Mouse (Mus musculus): ENCODE measurements around the gene Atxn7. TPM values are rescaled to one million over a fixed set of nuclear protein-coding genes. Genes with fewer than 3 reads are reported as not detected.
"Not testable (repeated sequence)": the region's sequence is repeated elsewhere in the genome, so short reads cannot be mapped to it uniquely, and the experiment has no call there.

Atxn7 gene
- polyA plus RNA-seq, 1 experiment from 2014 or later, result 4.6 TPM

GRCm38 (mm10) chr14:14032842-14033241, 71.6 kb downstream of the Atxn7 start:
- Histone ChIP-seq H3K4me2 (ENCODE audit: low read length) (no peak overlapping the region), H3K9ac (replicated peaks; ENCODE audit: low read length) (no peak overlapping the region), H3K4me1 (ENCODE audit: control insufficient read depth, insufficient read depth, low read length) (no peaks in the 10 kb centered on the region), H3K27me3 (ENCODE audit: control insufficient read depth, insufficient read depth, low read length) (no peaks in the 10 kb centered on the region), H3K9me3 (ENCODE audit: control insufficient read depth, low read length) (no peaks in the 10 kb centered on the region), H3K27ac (replicated peaks; ENCODE audit: low read depth, low read length) (no peak overlapping the region), H3K36me3 (ENCODE audit: control insufficient read depth, insufficient read depth, low read length) (0 out of 2 replicates have a peak, but pooled peaks cover 2% of the 10 kb centered on the region), H3K4me3 (replicated peaks; ENCODE audit: low read depth, low read length) (no peak overlapping the region)
- DNase-seq (no peak), ATAC-seq (ENCODE audit: low FRiP score, low TSS enrichment) (no peak)
- WGBS, result 93% methylated on average over 1 of the region's 1 CpGs

- no peaks in the 10 kb centered on the region for H3K27me3 ChIP-seq (ENCODE audit: control insufficient read depth, insufficient read depth, low read length)
- WGBS, result 70% methylated on average over 2 of the region's 2 CpGs
- H3K27ac ChIP-seq (replicated peaks; ENCODE audit: low read depth, low read length), result no peak overlapping the region
These were observed 75.1 kb downstream of the Atxn7 start for GRCm38 (mm10) chr14:14036352-14036751.

GRCm38 (mm10) chr14:14038233-14038632, 77.0 kb downstream of the Atxn7 start:
- Histone ChIP-seq H3K36me3 (ENCODE audit: control insufficient read depth, insufficient read depth, low read length) (no peaks in the 10 kb centered on the region), H3K27me3 (ENCODE audit: control insufficient read depth, insufficient read depth, low read length) (no peaks in the 10 kb centered on the region), H3K27ac (replicated peaks; ENCODE audit: low read depth, low read length) (no peak overlapping the region), H3K9ac (replicated peaks; ENCODE audit: low read length) (no peak overlapping the region), H3K4me1 (ENCODE audit: control insufficient read depth, insufficient read depth, low read length) (no peaks in the 10 kb centered on the region), H3K4me3 (replicated peaks; ENCODE audit: low read depth, low read length) (no peak overlapping the region), H3K4me2 (ENCODE audit: low read length) (no peak overlapping the region), H3K9me3 (ENCODE audit: control insufficient read depth, low read length) (no peaks in the 10 kb centered on the region)
- ATAC-seq (ENCODE audit: low FRiP score, low TSS enrichment), result no peak
- 93% methylated on average over 2 of the region's 2 CpGs for WGBS
- no peak for DNase-seq

More at GRCm38 (mm10) chr14:14036352-14036751, 75.1 kb downstream of the Atxn7 start:
- Histone ChIP-seq H3K36me3 (ENCODE audit: control insufficient read depth, insufficient read depth, low read length) (0 out of 2 replicates have a peak, but pooled peaks cover 2% of the 10 kb centered on the region), H3K4me1 (ENCODE audit: control insufficient read depth, insufficient read depth, low read length) (no peaks in the 10 kb centered on the region), H3K4me3 (replicated peaks; ENCODE audit: low read depth, low read length) (no peak overlapping the region), H3K9ac (replicated peaks; ENCODE audit: low read length) (no peak overlapping the region), H3K4me2 (ENCODE audit: low read length) (no peak overlapping the region), H3K9me3 (ENCODE audit: control insufficient read depth, low read length) (no peaks in the 10 kb centered on the region)
- ATAC-seq (ENCODE audit: low FRiP score, low TSS enrichment) (no peak), DNase-seq (no peak)

- ATAC-seq (ENCODE audit: low FRiP score, low TSS enrichment) (no peak), DNase-seq (no peak)
- H3K9me3 ChIP-seq (ENCODE audit: control insufficient read depth, low read length), result no peaks in the 10 kb centered on the region
- no peak overlapping the region for H3K9ac ChIP-seq (replicated peaks; ENCODE audit: low read length)
- 76% methylated on average over 4 of the region's 4 CpGs for WGBS
- no peaks in the 10 kb centered on the region for H3K4me1 ChIP-seq (ENCODE audit: control insufficient read depth, insufficient read depth, low read length)
- 0 out of 2 replicates have a peak, but pooled peaks cover 5% of the 10 kb centered on the region for H3K36me3 ChIP-seq (ENCODE audit: control insufficient read depth, insufficient read depth, low read length)
- no peaks in the 10 kb centered on the region for H3K27me3 ChIP-seq (ENCODE audit: control insufficient read depth, insufficient read depth, low read length)
- H3K27ac ChIP-seq (replicated peaks; ENCODE audit: low read depth, low read length), result no peak overlapping the region
- H3K4me3 ChIP-seq (replicated peaks; ENCODE audit: low read depth, low read length), result no peak overlapping the region
- no peak overlapping the region for H3K4me2 ChIP-seq (ENCODE audit: low read length)
These were observed 81.1 kb downstream of the Atxn7 start for GRCm38 (mm10) chr14:14042336-14042735.

- no peak overlapping the region for H3K27ac ChIP-seq (replicated peaks; ENCODE audit: low read depth, low read length)
- no peak overlapping the region for H3K9ac ChIP-seq (replicated peaks; ENCODE audit: low read length)
- no peak for ATAC-seq (ENCODE audit: low FRiP score, low TSS enrichment)
- no peaks in the 10 kb centered on the region for H3K9me3 ChIP-seq (ENCODE audit: control insufficient read depth, low read length)
- no peaks in the 10 kb centered on the region for H3K4me1 ChIP-seq (ENCODE audit: control insufficient read depth, insufficient read depth, low read length)
- H3K36me3 ChIP-seq (ENCODE audit: control insufficient read depth, insufficient read depth, low read length), result peaks cover 21% of the 10 kb centered on the region
- H3K4me2 ChIP-seq (ENCODE audit: low read length), result no peak overlapping the region
- H3K27me3 ChIP-seq (ENCODE audit: control insufficient read depth, insufficient read depth, low read length), result no peaks in the 10 kb centered on the region
- peak; percentile 72 for DNase-seq
- no peak overlapping the region for H3K4me3 ChIP-seq (replicated peaks; ENCODE audit: low read depth, low read length)
- 94% methylated on average over 2 of the region's 2 CpGs for WGBS
These were observed 93.1 kb downstream of the Atxn7 start for GRCm38 (mm10) chr14:14054386-14054785.

- H3K27ac ChIP-seq (replicated peaks; ENCODE audit: low read depth, low read length); H3K9me3 ChIP-seq (ENCODE audit: control insufficient read depth, low read length); H3K27me3 ChIP-seq (ENCODE audit: control insufficient read depth, insufficient read depth, low read length); H3K4me1 ChIP-seq (ENCODE audit: control insufficient read depth, insufficient read depth, low read length); H3K4me3 ChIP-seq (replicated peaks; ENCODE audit: low read depth, low read length); H3K4me2 ChIP-seq (ENCODE audit: low read length); H3K9ac ChIP-seq (replicated peaks; ENCODE audit: low read length); DNase-seq; ATAC-seq (ENCODE audit: low FRiP score, low TSS enrichment): not testable (repeated sequence)
- peaks cover 13% of the 10 kb centered on the region for H3K36me3 ChIP-seq (ENCODE audit: control insufficient read depth, insufficient read depth, low read length)
These were observed 98.4 kb downstream of the Atxn7 start for GRCm38 (mm10) chr14:14059606-14060005.

- 80% methylated on average over 11 of the region's 11 CpGs for WGBS
- Histone ChIP-seq H3K4me3 (replicated peaks; ENCODE audit: low read depth, low read length) (no peak overlapping the region), H3K4me2 (ENCODE audit: low read length) (no peak overlapping the region), H3K27me3 (ENCODE audit: control insufficient read depth, insufficient read depth, low read length) (no peaks in the 10 kb centered on the region), H3K4me1 (ENCODE audit: control insufficient read depth, insufficient read depth, low read length) (peaks cover 12% of the 10 kb centered on the region), H3K36me3 (ENCODE audit: control insufficient read depth, insufficient read depth, low read length) (no peaks in the 10 kb centered on the region), H3K9me3 (ENCODE audit: control insufficient read depth, low read length) (no peaks in the 10 kb centered on the region), H3K27ac (replicated peaks; ENCODE audit: low read depth, low read length) (no peak overlapping the region), H3K9ac (replicated peaks; ENCODE audit: low read length) (no peak overlapping the region)
- DNase-seq (no peak), ATAC-seq (ENCODE audit: low FRiP score, low TSS enrichment) (no peak)
These were observed 101.4 kb downstream of the Atxn7 start for GRCm38 (mm10) chr14:14062531-14063245.

GRCm38 (mm10) chr14:14063382-14063781, 102.1 kb downstream of the Atxn7 start:
- H3K4me3 ChIP-seq (replicated peaks; ENCODE audit: low read depth, low read length), result no peak overlapping the region
- peaks cover 18% of the 10 kb centered on the region for H3K4me1 ChIP-seq (ENCODE audit: control insufficient read depth, insufficient read depth, low read length)
- H3K27me3 ChIP-seq (ENCODE audit: control insufficient read depth, insufficient read depth, low read length), result no peaks in the 10 kb centered on the region
- ATAC-seq (ENCODE audit: low FRiP score, low TSS enrichment) (no peak), DNase-seq (peak; percentile 12)
- no peak overlapping the region for H3K9ac ChIP-seq (replicated peaks; ENCODE audit: low read length)
- no peaks in the 10 kb centered on the region for H3K36me3 ChIP-seq (ENCODE audit: control insufficient read depth, insufficient read depth, low read length)
- no peaks in the 10 kb centered on the region for H3K9me3 ChIP-seq (ENCODE audit: control insufficient read depth, low read length)
- H3K4me2 ChIP-seq (ENCODE audit: low read length), result no peak overlapping the region
- H3K27ac ChIP-seq (replicated peaks; ENCODE audit: low read depth, low read length), result no peak overlapping the region
- WGBS, result 40% methylated on average over 5 of the region's 5 CpGs

GRCm38 (mm10) chr14:14064486-14065141, 103.4 kb downstream of the Atxn7 start:
- WGBS, result 14% methylated on average over 5 of the region's 5 CpGs
- Histone ChIP-seq H3K9ac (replicated peaks; ENCODE audit: low read length) (no peak overlapping the region), H3K4me3 (replicated peaks; ENCODE audit: low read depth, low read length) (no peak overlapping the region), H3K27me3 (ENCODE audit: control insufficient read depth, insufficient read depth, low read length) (no peaks in the 10 kb centered on the region), H3K27ac (replicated peaks; ENCODE audit: low read depth, low read length) (no peak overlapping the region), H3K9me3 (ENCODE audit: control insufficient read depth, low read length) (no peaks in the 10 kb centered on the region), H3K4me1 (ENCODE audit: control insufficient read depth, insufficient read depth, low read length) (peaks cover 18% of the 10 kb centered on the region), H3K36me3 (ENCODE audit: control insufficient read depth, insufficient read depth, low read length) (no peaks in the 10 kb centered on the region), H3K4me2 (ENCODE audit: low read length) (no peak overlapping the region)
- DNase-seq (peak; percentile 13), ATAC-seq (ENCODE audit: low FRiP score, low TSS enrichment) (no peak)

All from midbrain, embryonic 14.5 days (tissue).